Mouse (Mus musculus) left cerebral cortex, postnatal 14 days (tissue): ENCODE results near the gene Iqsec1. TPM values are rescaled to one million over a fixed set of nuclear protein-coding genes. Genes with fewer than 3 reads are reported as not detected.

Experiments used
- DNase-seq, 2 experiments: peaks; one replicate each; pipeline ENCODE4 v3.0.0; 2021 to 2022; ENCODE audit warnings: low spot score in 2 of 2, mixed read lengths in 1 of 2
- intact Hi-C: fragments of 180-260 bp; cut with DNase I; formaldehyde crosslinking; loops from one replicate; pipeline ENCODE4 v1.15.1; 2025
- total RNA-seq, 2 experiments: library from RNA; stranded (reverse); gene quantifications; 2 replicates each; pipeline ENCODE4 v1.2.3; 2021

Iqsec1 gene
- total RNA-seq, 2 experiments from 2014 or later, result 246 to 274 TPM

DNA sequence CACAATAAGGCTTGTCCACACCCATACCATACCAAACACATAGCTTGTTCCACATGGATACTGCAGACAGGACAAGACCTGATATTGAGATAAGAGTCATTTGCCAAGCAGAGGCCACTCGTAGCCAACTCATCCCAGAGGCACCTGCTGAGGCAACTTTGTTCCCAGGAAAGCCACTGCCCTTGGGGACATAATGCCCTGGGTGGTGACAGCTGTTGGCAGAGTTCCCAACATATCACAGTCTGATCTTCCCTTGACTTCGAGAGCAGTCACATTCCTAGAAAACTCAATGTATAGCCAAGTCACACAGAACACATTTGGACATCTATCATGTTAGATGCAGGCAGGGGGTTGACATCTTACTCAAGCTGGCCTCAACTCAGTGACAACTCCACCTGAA lies 183.4 kb downstream of the Iqsec1 start:
- intact Hi-C loops, result loop anchor here (5.0 kb wide), 1 partner anchor 68 kb away; no protein-coding TSS in a partner anchor
- no peak for DNase-seq

GRCm38 (mm10) chr6:90804646-90805045 lies 183.8 kb downstream of the Iqsec1 start:
- intact Hi-C loops, result loop anchor here (5.0 kb wide), 1 partner anchor 67 kb away; no protein-coding TSS in a partner anchor
- DNase-seq, result no peak

DNA sequence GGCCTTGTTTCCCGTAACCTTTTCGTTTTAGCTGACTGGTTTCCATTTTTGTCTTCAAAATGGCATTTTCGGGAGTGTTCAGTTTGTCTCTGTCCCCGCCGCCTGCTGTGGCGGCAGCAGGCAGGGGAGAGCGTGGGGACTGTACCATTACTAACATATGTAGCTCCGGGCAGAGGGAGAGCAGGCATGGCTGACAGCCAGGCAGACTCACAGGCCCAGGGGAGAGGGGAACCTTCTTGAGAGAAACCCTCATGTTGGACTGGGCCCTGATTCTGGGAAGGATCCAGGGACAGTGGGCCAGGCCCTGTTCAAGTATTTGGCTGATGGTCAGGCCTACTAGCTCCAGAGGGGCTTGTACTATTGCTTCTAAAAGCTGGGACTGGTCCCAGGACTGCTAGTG lies 185.9 kb downstream of the Iqsec1 start:
- intact Hi-C loops, result no loop called here

GRCm38 (mm10) chr6:90802058-90802457 lies 186.4 kb downstream of the Iqsec1 start:
- intact Hi-C loops, result no loop called here

More for the DNA sequence above, 185.9 kb downstream of the Iqsec1 start:
- peak; percentile 65 to 80 for DNase-seq

GRCm38 (mm10) chr6:90800825-90801224 lies 187.7 kb downstream of the Iqsec1 start:
- intact Hi-C loops, result no loop called here
- DNase-seq, result no peak

More at GRCm38 (mm10) chr6:90802058-90802457, 186.4 kb downstream of the Iqsec1 start:
- no peak for DNase-seq

DNA sequence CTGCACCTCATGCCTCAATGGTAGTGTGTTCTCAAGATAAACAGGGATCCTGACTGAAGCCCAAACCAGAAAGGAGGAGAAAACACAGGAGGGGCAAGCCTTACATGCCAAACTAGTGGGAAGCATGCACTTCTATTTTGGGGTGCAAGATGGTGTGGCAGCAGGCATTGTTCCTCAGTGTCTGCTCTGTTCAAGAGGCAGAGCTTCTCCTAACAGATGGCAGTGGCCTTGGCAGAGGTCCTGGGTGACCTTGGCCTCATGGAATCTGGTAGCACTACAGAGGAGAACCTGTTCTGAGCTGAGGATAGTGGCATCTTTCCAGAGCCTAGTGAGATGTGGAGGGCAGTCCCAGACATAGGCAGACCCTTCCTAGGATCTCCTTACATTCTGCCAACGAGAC lies 189.4 kb downstream of the Iqsec1 start:
- no peak for DNase-seq
- intact Hi-C loops, result no loop called here

GRCm38 (mm10) chr6:90798201-90798600 lies 190.3 kb downstream of the Iqsec1 start:
- intact Hi-C loops, result no loop called here

DNA sequence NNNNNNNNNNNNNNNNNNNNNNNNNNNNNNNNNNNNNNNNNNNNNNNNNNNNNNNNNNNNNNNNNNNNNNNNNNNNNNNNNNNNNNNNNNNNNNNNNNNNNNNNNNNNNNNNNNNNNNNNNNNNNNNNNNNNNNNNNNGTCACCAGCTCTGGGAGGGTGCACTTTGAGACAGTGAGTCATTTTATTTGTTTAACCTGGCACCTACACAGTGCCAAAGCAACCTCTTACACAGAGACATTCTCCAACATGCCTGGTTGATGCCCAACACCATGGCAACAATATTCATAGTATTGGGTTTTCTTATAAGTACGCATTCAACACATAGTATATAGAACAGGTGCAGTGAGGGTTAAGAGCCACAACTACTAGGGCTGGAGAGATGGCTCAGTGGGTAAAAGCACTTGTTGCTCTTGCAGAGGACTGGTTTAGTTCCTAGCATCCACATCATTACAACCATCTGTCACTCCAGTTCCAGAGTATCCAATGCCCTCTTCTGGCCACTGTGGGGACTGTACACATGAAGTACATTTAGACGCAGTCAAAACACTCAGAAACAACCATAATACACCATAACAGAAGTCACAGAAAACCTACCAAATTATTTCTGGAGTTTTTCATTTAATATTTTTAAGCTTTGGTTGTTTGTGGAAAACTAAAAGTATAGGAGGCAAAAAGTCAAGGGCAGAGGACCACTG lies 191.4 kb downstream of the Iqsec1 start:
- intact Hi-C loops, result no loop called here
- DNase-seq, result no peak

More at GRCm38 (mm10) chr6:90798201-90798600, 190.3 kb downstream of the Iqsec1 start:
- DNase-seq, result no peak

DNA sequence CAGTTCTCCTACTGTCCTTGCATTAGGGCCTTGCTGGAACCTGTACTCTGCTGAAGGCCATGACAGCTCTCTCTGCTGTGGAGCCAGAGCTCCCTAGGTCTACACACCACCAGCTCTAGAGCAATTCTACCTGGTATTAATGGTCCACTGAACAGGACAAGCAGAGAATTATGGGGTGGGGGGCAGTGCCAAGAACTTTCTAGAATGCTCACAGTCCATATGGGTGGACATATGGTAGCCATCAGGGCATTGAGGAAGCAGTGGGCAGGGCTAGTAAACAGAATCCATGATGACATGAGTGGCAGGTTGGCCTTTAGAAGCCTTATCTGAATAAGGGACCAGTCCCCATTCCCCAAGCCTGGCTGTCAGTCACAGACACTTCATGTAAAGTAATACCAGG lies 197.6 kb downstream of the Iqsec1 start:
- no peak for DNase-seq
- intact Hi-C loops, result loop anchor here (5.0 kb wide), 1 partner anchor 54 kb away; no protein-coding TSS in a partner anchor

- intact Hi-C loops, result no loop called here
- DNase-seq, result no peak
These were observed 199.0 kb downstream of the Iqsec1 start for GRCm38 (mm10) chr6:90789520-90789919.

- intact Hi-C loops, result no loop called here
- DNase-seq, result no peak
These were observed 200.9 kb downstream of the Iqsec1 start for GRCm38 (mm10) chr6:90787587-90787986.

DNA sequence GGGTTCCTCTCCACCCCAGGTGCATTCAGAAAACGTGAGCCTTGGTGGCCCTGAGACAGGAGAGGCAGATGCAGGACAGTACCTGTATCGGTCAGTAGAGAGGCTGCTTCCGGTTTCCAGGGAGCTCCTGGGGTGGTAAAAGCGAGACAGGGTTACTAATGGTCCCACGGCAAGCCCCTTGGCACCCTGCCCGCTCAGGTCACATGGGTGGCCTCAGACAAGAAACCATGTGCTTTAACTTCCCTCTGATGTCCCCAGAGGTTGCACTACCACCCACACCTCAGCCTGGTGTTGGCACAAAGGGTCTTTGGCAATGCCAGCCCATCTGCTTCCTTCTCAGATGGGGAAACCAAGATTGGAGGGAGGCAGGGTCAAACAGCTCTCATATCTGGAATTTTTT lies 201.4 kb downstream of the Iqsec1 start:
- intact Hi-C loops, result no loop called here

DNA sequence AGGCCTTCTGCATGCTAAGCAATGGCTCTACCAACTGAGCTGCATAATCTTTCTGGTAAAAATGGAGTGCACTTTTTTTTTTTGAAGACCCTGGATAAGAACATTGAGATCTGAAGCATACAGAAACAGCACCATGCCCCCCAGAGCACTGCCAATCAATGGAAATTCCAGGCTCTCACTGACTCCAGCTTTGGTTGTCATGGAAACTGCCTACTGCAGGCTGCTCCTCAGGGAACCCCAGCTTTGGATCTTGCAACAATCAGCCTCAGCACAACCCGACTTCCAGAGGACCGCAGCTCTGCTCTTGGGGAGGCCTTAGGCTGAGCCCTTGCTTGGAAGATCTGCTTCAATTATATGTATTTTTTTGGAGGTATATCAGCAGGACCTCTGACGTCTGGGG lies 201.9 kb downstream of the Iqsec1 start:
- DNase-seq, result peak; percentile 60 to 79
- intact Hi-C loops, result no loop called here

More for the DNA sequence above, 201.4 kb downstream of the Iqsec1 start:
- DNase-seq, result peak in 1 of 2 experiments; percentile 36

DNA sequence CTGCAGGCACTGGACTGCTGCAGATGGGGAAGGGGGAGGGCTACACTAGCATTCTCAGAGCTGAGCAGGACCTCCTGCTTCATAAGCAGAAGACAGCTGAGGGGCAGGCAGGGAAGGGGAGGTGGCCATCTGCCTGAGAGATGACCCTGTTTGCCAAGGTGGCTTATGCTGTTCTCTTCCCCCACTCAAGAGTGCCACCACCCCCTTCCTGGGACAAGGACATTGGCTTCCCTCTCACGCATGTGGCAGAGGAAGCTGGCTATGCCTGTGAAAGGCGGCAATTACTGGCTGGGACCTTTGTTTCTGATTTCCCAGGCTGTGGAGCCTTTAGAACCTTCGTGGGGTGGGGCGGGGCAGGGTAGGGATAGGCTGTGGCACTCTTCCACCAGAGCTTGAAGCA lies 204.5 kb downstream of the Iqsec1 start:
- intact Hi-C loops, result no loop called here
- peak; percentile 25 to 49 for DNase-seq

GRCm38 (mm10) chr6:90783176-90783575 lies 205.3 kb downstream of the Iqsec1 start:
- no peak for DNase-seq
- intact Hi-C loops, result no loop called here

DNA sequence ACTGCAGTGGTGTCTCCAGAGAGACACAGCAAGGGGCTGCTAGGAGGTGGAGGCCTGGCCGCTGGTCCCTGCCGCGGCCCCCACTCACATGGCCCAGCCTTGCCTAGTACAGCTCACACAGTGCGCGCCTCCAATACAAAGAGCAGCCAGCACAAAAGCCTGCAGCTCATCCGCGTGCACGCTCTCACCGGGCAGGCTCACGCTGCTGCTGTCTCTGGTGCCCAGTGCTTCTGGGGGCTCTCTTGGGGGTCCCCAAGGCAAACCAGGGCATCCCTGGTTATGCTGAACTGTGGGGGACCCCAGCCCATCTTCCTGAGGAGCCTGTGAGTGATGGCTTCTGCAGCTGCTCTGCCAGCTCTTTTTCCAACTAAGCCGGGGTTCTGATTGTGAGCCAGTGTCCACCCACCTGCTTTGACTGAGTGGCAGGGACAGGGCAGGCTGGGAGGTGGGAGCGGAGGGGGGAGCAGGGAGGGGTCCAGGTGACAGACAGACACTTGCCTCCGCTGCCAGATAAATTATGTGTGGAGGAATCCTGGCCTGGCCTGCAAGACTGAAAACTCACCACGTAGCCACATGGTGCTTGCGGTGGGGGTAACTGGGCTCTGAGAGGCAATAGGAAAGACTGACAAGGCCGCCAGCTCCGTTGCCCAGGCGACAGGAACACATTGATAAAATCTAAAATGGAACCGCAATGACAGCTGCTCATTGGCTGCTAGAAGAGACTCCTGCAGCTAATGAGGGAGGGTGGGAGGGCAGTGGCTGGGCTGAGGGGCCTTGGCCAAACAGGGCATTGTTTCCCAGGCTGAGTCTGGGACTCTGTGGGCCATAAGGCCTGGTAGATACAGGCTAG lies 206.3 kb downstream of the Iqsec1 start:
- intact Hi-C loops, result no loop called here
- peak; percentile 72 to 79 for DNase-seq

DNA sequence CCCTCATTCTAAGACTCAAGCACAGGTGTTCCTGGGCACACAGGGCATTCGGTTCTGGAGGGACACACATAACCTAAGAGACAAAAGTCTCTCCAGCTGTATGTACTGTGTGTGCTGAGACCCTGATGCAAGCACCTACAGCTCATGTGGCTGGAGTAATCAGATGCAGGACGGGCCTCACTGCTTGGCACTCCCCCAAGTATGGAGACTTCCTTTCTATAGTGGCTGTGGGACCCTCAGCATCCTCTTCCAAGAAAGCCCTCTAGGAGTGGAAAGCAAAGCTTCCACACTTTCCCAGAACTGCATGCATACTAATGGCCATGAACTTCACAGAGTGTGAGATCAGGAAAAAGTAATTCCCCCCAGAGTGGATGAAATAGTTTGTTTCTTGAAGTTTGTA lies 208.0 kb downstream of the Iqsec1 start:
- no peak for DNase-seq
- intact Hi-C loops, result no loop called here

DNA sequence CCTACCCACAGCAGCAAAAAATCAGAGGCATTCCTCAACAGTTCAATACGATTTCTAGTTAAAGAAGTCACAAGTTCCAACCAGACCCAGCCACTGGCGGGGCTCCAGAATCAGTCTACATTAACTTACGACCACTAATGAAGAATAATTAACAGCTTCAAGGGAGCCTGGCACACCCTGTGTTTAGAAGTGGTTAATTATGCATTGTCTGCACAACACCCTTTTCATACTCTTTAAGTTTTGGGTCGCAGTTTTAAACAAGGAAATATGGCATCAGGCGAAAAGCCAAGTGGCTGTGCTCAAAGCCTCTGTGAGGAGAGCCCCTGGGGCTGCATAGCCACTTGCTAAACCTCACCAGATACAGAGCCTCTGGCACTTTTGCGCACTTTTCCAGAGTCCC lies 209.6 kb downstream of the Iqsec1 start:
- intact Hi-C loops, result no loop called here
- no peak for DNase-seq

- DNase-seq, result no peak
- intact Hi-C loops, result no loop called here
These were observed 211.2 kb downstream of the Iqsec1 start for GRCm38 (mm10) chr6:90777302-90777701.

- intact Hi-C loops, result no loop called here
These were observed 212.9 kb downstream of the Iqsec1 start for GRCm38 (mm10) chr6:90775606-90776005.

More at GRCm38 (mm10) chr6:90775606-90776005, 212.9 kb downstream of the Iqsec1 start:
- DNase-seq, result no peak
